Mouse (Mus musculus) MEL (cell line): ENCODE results near the gene Mansc1. TPM values are rescaled to one million over a fixed set of nuclear protein-coding genes. Genes with fewer than 3 reads are reported as not detected.

Experiments used
- DNase-seq: peaks from one replicate; pipeline ENCODE4 v3.0.0; 2011; ENCODE audit warnings: low read depth, low spot score
- H3K27ac ChIP-seq: 2 replicates; pipeline ENCODE4 v1.5.1; 2012; ENCODE audit warnings: low read depth, mild to moderate bottlenecking, control low read depth, low read length, moderate library complexity; ENCODE audit not compliant: control insufficient read depth
- H3K27me3 ChIP-seq, 2 experiments: fragments of 150-350 bp in 1 of 2; sonication (generic) in 1 of 2; 2 replicates each; pipeline ENCODE4 v1.6.1; 2012; ENCODE audit warnings: low read length in 2 of 2, mild to moderate bottlenecking in 2 of 2, improper control_type of control experiment in 1 of 2, moderate library complexity in 1 of 2; ENCODE audit not compliant: insufficient read depth in 2 of 2, control insufficient read depth in 1 of 2
- H3K36me3 ChIP-seq, 2 experiments: 2 replicates each; pipeline ENCODE4 v1.6.1; 2012 to 2014; ENCODE audit warnings: low read length in 2 of 2, improper control_type of control experiment in 1 of 2, inconsistent platforms in 1 of 2, mild to moderate bottlenecking in 1 of 2; ENCODE audit not compliant: insufficient read depth in 2 of 2, control insufficient read depth in 1 of 2
- H3K4me1 ChIP-seq, 2 experiments: fragments of 150-350 bp in 1 of 2; sonication (generic) in 1 of 2; 2 replicates each; pipeline ENCODE4 v1.6.1; 2012; ENCODE audit warnings: low read length in 2 of 2, improper control_type of control experiment in 1 of 2, mild to moderate bottlenecking in 1 of 2; ENCODE audit not compliant: insufficient read depth in 2 of 2, control insufficient read depth in 1 of 2
- H3K4me3 ChIP-seq, 2 experiments: fragments of 150-350 bp in 1 of 2; sonication (generic) in 1 of 2; 2 replicates each; pipeline ENCODE4 v1.5.1; 2012; ENCODE audit warnings: low read depth in 2 of 2, low read length in 2 of 2, mild to moderate bottlenecking in 2 of 2, moderate library complexity in 2 of 2, control low read depth in 1 of 2, improper control_type of control experiment in 1 of 2; ENCODE audit not compliant: control insufficient read depth in 1 of 2, insufficient read depth in 1 of 2
- H3K79me2 ChIP-seq: 2 replicates; pipeline ENCODE4 v1.6.1; 2012; ENCODE audit warnings: mild to moderate bottlenecking, low read length, moderate library complexity; ENCODE audit not compliant: control insufficient read depth, poor library complexity, insufficient read depth
- H3K9ac ChIP-seq: 2 replicates; pipeline ENCODE4 v1.6.1; 2012; ENCODE audit warnings: low read depth, mild to moderate bottlenecking, control low read depth, low read length, moderate library complexity; ENCODE audit not compliant: control insufficient read depth, poor library complexity, severe bottlenecking
- H3K9me3 ChIP-seq: fragments of 150-350 bp; sonication (generic); replicated peaks from 2 replicates; pipeline ENCODE4 v1.6.1; 2012; ENCODE audit warnings: mild to moderate bottlenecking, low read length, improper control_type of control experiment, moderate library complexity; ENCODE audit not compliant: insufficient read depth
- CHD2 ChIP-seq: IDR thresholded peaks from 2 replicates; pipeline ENCODE4 v1.6.1; 2011; ENCODE audit warnings: low read length, improper control_type of control experiment
- ELF1 ChIP-seq: IDR thresholded peaks from 2 replicates; pipeline ENCODE4 v1.6.1; 2014; ENCODE audit warnings: low read depth, mild to moderate bottlenecking, inconsistent platforms, low read length, improper control_type of control experiment, moderate library complexity
- GABPA ChIP-seq: IDR thresholded peaks from 2 replicates; pipeline ENCODE4 v1.6.1; 2012; ENCODE audit warnings: low read depth, mild to moderate bottlenecking, inconsistent platforms, low read length, improper control_type of control experiment, moderate library complexity
- MXI1 ChIP-seq: IDR thresholded peaks from 2 replicates; pipeline ENCODE4 v1.6.1; 2011; ENCODE audit warnings: mild to moderate bottlenecking, low read depth, low read length, improper control_type of control experiment
- MYB ChIP-seq: IDR thresholded peaks from 2 replicates; pipeline ENCODE4 v1.6.1; 2011; ENCODE audit warnings: mild to moderate bottlenecking, low read depth, low read length, improper control_type of control experiment
- MYC ChIP-seq: IDR thresholded peaks from 2 replicates; pipeline ENCODE4 v1.6.1; 2011; ENCODE audit warnings: low read depth, mild to moderate bottlenecking, low read length, improper control_type of control experiment, moderate library complexity
- SMC3 ChIP-seq: IDR thresholded peaks from 2 replicates; pipeline ENCODE4 v1.6.1; 2011; ENCODE audit warnings: low read depth, low read length, improper control_type of control experiment
- UBTF ChIP-seq: IDR thresholded peaks from 2 replicates; pipeline ENCODE4 v1.6.1; 2012; ENCODE audit warnings: low read depth, mild to moderate bottlenecking, inconsistent platforms, low read length, improper control_type of control experiment, moderate library complexity, borderline replicate concordance; ENCODE audit not compliant: insufficient read depth
- USF1 ChIP-seq: IDR thresholded peaks from 2 replicates; pipeline ENCODE4 v1.6.1; 2014; ENCODE audit warnings: low read depth, mild to moderate bottlenecking, inconsistent platforms, low read length, improper control_type of control experiment, moderate library complexity
- ZKSCAN1 ChIP-seq: IDR thresholded peaks from 2 replicates; pipeline ENCODE4 v1.6.1; 2012; ENCODE audit warnings: low read depth, mild to moderate bottlenecking, inconsistent platforms, low read length, improper control_type of control experiment, moderate library complexity
- ZNF384 ChIP-seq: IDR thresholded peaks from 2 replicates; pipeline ENCODE4 v1.6.1; 2012; ENCODE audit warnings: low read depth, mild to moderate bottlenecking, inconsistent platforms, low read length, improper control_type of control experiment
- polyA plus RNA-seq, 2 experiments: library from polyadenylated mRNA; stranded (reverse) in 1 of 2; unstranded in 1 of 2; fragments of >175 nt in 1 of 2; fragments of >200 nt in 1 of 2; gene quantifications; 2 replicates each; pipeline versions ENCODE4 v1.2.1 to v1.2.4; 2012; ENCODE audit warnings: low replicate concordance in 2 of 2, low read depth in 1 of 2; ENCODE audit not compliant: insufficient read length in 2 of 2, insufficient read depth in 1 of 2, missing spikeins in 1 of 2
- total RNA-seq: library from RNA; depleted of rRNA; stranded (reverse); fragments of 300-350 nt; gene quantifications from 2 replicates; pipeline ENCODE4 v1.2.3, GENCODE M21; 2012

The Mansc1 gene
- total and polyA plus RNA-seq, 3 experiments, result not detected

DNA sequence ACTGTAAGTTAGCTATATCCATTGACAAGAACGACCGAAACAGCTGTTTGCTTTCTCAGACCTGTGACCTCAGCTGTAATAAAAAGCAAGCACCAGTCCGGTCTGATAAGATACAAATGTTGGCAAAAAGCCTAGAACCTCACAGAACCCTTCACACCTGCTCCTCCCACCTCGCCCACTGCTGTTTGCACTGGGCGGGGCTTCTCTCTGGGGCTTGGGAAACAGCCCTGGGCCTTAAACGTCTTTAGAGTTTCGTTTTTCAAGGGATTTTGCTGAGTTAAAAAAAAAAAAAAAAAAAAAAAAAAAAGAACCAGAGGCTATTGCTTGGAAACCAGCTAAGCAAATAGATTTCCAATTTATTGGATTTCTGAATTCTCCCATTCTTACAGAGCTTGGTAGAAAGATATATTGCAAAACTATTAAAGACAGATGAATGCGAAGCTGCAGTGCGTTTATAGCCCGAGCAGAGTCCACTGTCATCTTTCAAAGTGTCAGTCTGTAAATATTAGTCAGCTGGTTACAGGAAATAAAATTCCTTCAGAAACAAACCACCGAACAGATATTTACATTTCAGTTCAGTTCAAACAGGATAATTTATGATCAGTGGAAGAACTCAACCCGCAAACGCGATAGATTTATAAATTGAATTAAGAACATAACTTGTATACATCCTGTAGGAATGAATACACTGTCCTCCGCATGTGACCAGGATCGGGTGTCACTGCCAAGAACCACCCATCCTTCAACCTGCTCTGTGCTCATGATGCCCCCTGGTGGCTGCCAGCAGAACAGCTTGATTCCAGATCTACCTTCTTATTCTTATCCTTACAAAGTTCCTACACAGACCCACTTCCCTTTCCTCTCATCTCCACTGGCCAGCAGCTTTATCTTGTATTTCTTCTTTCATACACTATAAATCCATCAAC is 17.3 kb downstream of the Mansc1 start (continued):
- TF ChIP-seq ELF1 (no peak), ZNF384 (peak; percentile 73), ZKSCAN1 (no peak), USF1 (peak; percentile 84)
- TF ChIP-seq, all 39 proteins: peak for 19

DNA sequence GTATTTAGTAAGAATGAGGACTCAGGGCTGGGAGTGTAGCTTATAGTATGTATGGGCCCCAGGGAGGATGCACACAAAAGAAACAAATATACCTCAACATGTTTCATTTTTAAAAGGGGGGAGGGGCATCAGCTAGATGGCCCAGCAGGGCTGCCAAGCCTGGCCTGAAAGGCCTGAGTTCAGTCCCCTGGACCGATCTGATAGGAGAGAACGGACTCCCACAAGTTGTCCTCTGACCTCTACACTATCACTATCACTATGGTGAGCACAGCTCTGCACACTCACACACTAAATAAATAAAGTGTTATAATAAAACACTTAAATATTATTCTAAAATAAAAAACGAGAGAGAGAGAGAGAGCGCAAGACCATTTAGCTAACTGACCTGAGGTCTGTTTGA is 18.0 kb downstream of the Mansc1 start:
- peak overlapping the region; percentile 30 to 74 for H3K4me3 ChIP-seq
- TF ChIP-seq SMC3 (no peak), MYC (no peak)
- H3K9me3 ChIP-seq, result no peaks in the 10 kb centered on the region
- no peak for DNase-seq
- no peak overlapping the region; the same call in 1 of the 2 replicates for H3K9ac ChIP-seq
- no peaks in the 10 kb centered on the region for H3K79me2 ChIP-seq
- peaks cover 0 to 10% of the 10 kb centered on the region in 2 experiments; a peak in 2 of 4 replicates for H3K4me1 ChIP-seq
- no peaks in the 10 kb centered on the region; a peak in 1 of 4 replicates for H3K27me3 ChIP-seq
- H3K36me3 ChIP-seq, result peaks cover 0 to 3% of the 10 kb centered on the region in 2 experiments; a peak in 2 of 4 replicates
- no peak overlapping the region for H3K27ac ChIP-seq

DNA sequence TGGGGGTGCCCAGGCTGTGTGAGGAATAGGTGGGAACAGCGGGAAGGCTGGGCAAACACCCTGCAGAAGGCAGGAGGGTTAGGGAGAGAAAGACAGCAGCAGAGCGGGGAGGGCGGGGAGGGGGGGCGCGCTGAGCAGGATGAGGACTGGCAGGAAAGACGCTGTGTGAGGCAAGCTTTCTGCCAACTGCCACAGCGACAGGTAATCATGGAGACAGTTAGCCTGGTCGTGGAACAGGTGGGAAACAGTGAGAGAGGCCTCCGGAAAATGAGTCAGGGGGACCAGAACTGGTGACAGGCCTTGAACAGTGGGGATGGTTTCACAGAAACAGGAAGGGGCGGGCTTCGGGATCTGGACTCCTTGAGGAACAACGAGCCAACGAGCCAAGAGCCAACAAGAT is 20.4 kb downstream of the Mansc1 start:
- TF ChIP-seq GABPA, result no peak
- 0 out of 2 replicates have a peak, but pooled peaks have one; percentile 12 for TF ChIP-seq ELF1
- Histone ChIP-seq H3K27me3 (no peaks in the 10 kb centered on the region), H3K27ac (no peak overlapping the region), H3K4me1 (peaks cover 0 to 10% of the 10 kb centered on the region in 2 experiments; a peak in 2 of 4 replicates), H3K9me3 (no peaks in the 10 kb centered on the region), H3K4me3 (no peak overlapping the region), H3K36me3 (peaks cover 0 to 3% of the 10 kb centered on the region in 2 experiments; a peak in 2 of 4 replicates), H3K9ac (no peak overlapping the region), H3K79me2 (no peaks in the 10 kb centered on the region)
- DNase-seq, result no peak

DNA sequence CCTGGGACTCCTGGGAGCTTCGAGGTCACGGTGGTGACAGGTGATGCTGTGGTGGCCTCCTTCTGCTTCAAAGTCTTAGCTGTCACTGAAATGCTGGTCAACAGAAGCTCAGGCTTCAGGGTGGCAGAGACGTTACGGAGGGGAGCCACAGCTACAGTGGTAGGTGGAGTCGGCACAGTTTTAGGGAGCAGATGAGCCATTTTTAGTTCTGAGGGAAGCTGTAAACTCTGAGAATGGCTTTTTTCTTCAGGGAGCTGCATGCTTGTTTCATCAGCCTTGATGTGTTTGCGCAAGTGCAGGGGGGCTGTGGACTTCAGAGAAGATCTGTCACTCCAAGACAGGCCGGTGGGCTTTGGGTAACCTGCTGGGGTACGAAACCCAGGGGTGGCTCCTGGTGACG is 21.9 kb downstream of the Mansc1 start:
- H3K9ac ChIP-seq, result no peak overlapping the region
- H3K9me3 ChIP-seq, result no peaks in the 10 kb centered on the region
- H3K4me3 ChIP-seq, result no peak overlapping the region
- H3K79me2 ChIP-seq, result no peaks in the 10 kb centered on the region
- H3K36me3 ChIP-seq, result peaks cover 0 to 3% of the 10 kb centered on the region in 2 experiments; a peak in 2 of 4 replicates
- DNase-seq, result no peak
- H3K4me1 ChIP-seq, result peaks cover 0 to 7% of the 10 kb centered on the region in 2 experiments; a peak in 2 of 4 replicates
- TF ChIP-seq MYB (no peak), MXI1 (no peak), CHD2 (no peak), USF1 (no peak), UBTF (no peak), ZKSCAN1 (no peak)
- H3K27ac ChIP-seq, result no peak overlapping the region
- no peaks in the 10 kb centered on the region for H3K27me3 ChIP-seq
